Mouse (Mus musculus) liver, embryonic 16.5 days (tissue): ENCODE data around the gene Gm10392. TPM values are rescaled to one million over a fixed set of nuclear protein-coding genes. Genes with fewer than 3 reads are reported as not detected.

Source experiments
- ATAC-seq: fragments of 200-750 bp; cut with Nextera tagmentation; 2 replicates; pipeline ENCODE4 v1.8.0; 2017; ENCODE audit warnings: low read depth, mild to moderate bottlenecking, moderate number of reproducible peaks, moderate library complexity
- H3K27ac ChIP-seq: fragments of 300-500 bp; sonication (generic); 2 replicates; pipeline ENCODE4 v1.5.1; 2014; ENCODE audit warnings: mild to moderate bottlenecking, low read length
- H3K27me3 ChIP-seq: fragments of 300-500 bp; sonication (generic); 2 replicates; pipeline ENCODE4 v1.6.1; 2014; ENCODE audit warnings: low read depth, low read length, mixed read lengths; ENCODE audit not compliant: control insufficient read depth, insufficient read depth
- H3K36me3 ChIP-seq: fragments of 300-500 bp; sonication (generic); 2 replicates; pipeline ENCODE4 v1.6.1; 2014; ENCODE audit warnings: mild to moderate bottlenecking; ENCODE audit not compliant: control insufficient read depth, insufficient read depth
- H3K4me1 ChIP-seq: fragments of 300-500 bp; sonication (generic); 2 replicates; pipeline ENCODE4 v1.6.1; 2014; ENCODE audit warnings: low read depth, low read length, mixed read lengths; ENCODE audit not compliant: control insufficient read depth
- H3K4me2 ChIP-seq: fragments of 300-500 bp; sonication (generic); 2 replicates; pipeline ENCODE4 v1.6.1; 2014; ENCODE audit warnings: low read depth, low read length, mixed read lengths
- H3K4me3 ChIP-seq: fragments of 300-500 bp; sonication (generic); 2 replicates; pipeline ENCODE4 v1.5.1; 2014; ENCODE audit warnings: low read depth, mild to moderate bottlenecking, low read length
- H3K9ac ChIP-seq: fragments of 300-500 bp; sonication (generic); 2 replicates; pipeline ENCODE4 v1.6.1; 2014; ENCODE audit warnings: low read depth, low read length
- H3K9me3 ChIP-seq: fragments of 300-500 bp; sonication (generic); replicated peaks from 2 replicates; pipeline ENCODE4 v1.6.1; 2016; ENCODE audit warnings: low read length; ENCODE audit not compliant: control insufficient read depth
- WGBS: fragments of 180-500 bp; shearing (Covaris S2); extraction: QIAGEN DNeasy Blood & Tissue Kit; methylation state at CpG from one replicate; pipeline ENCODE4 v1.1.7; 2014; ENCODE audit not compliant: insufficient replicate concordance; 5-methylcytosine and 5-hydroxymethylcytosine counted together
- polyA plus RNA-seq: library from polyadenylated mRNA; unstranded; fragments of >200 nt; fragmentation: Nextera tagmentation; extraction: Ambion mirVana; gene quantifications from 2 replicates; pipeline ENCODE4 v1.2.1, GENCODE M21; 2015

Gm10392 gene
- polyA plus RNA-seq, 1 experiment from 2014 or later: 0.17 TPM

GRCm38 (mm10) chr11:77495507-77495906 lies 23.5 kb downstream of the Gm10392 start:
- Histone ChIP-seq H3K36me3 (no peaks in the 10 kb centered on the region), H3K9ac (no peak overlapping the region), H3K27ac (peak overlapping the region; percentile 23; the same call in 1 of the 2 replicates), H3K4me2 (no peak overlapping the region), H3K4me3 (no peak overlapping the region), H3K27me3 (peaks cover 9% of the 10 kb centered on the region), H3K4me1 (peaks cover 58% of the 10 kb centered on the region), H3K9me3 (no peaks in the 10 kb centered on the region)
- ATAC-seq: no peak

- H3K27me3 ChIP-seq: peaks cover 16% of the 10 kb centered on the region
- no peak overlapping the region for H3K4me3 ChIP-seq
- no peaks in the 10 kb centered on the region for H3K36me3 ChIP-seq
- H3K9me3 ChIP-seq: no peaks in the 10 kb centered on the region
- WGBS: 62% methylated on average over 6 of the region's 6 CpGs
- no peak for ATAC-seq
- peaks cover 59% of the 10 kb centered on the region for H3K4me1 ChIP-seq
- 0 out of 2 replicates have a peak overlapping the region, but pooled peaks have one; percentile 93 for H3K4me2 ChIP-seq
- H3K27ac ChIP-seq: no peak overlapping the region; the same call in 1 of the 2 replicates
- H3K9ac ChIP-seq: no peak overlapping the region
Measured at GRCm38 (mm10) chr11:77494782-77495181, 24.2 kb downstream of the Gm10392 start.

- peak overlapping the region; percentile 93 for H3K4me2 ChIP-seq
- H3K36me3 ChIP-seq: no peaks in the 10 kb centered on the region
- no peaks in the 10 kb centered on the region for H3K9me3 ChIP-seq
- 16% methylated on average over 4 of the region's 4 CpGs for WGBS
- H3K9ac ChIP-seq: peak overlapping the region; percentile 87; the same call in 1 of the 2 replicates
- ATAC-seq: no peak
- H3K4me1 ChIP-seq: peaks cover 59% of the 10 kb centered on the region
- peaks cover 21% of the 10 kb centered on the region for H3K27me3 ChIP-seq
- H3K4me3 ChIP-seq: peak overlapping the region; percentile 84
- peak overlapping the region; percentile 73 for H3K27ac ChIP-seq
Measured at GRCm38 (mm10) chr11:77494344-77494676, 24.7 kb downstream of the Gm10392 start.

- H3K36me3 ChIP-seq: no peaks in the 10 kb centered on the region
- under 1% methylated on average over 64 of the region's 74 CpGs for WGBS
- peak within 1 kb of the TSS; percentile 84 for H3K4me3 ChIP-seq
- H3K9ac ChIP-seq: peak within 1 kb of the TSS; percentile 87
- peaks cover 27% of the 10 kb centered on the region for H3K27me3 ChIP-seq
- peaks cover 64% of the 10 kb centered on the region for H3K4me1 ChIP-seq
- ATAC-seq: peak; percentile 30
- no peaks in the 10 kb centered on the region for H3K9me3 ChIP-seq
- peak within 1 kb of the TSS; percentile 97 for H3K4me2 ChIP-seq
- H3K27ac ChIP-seq: peak within 1 kb of the TSS; percentile 73
Measured at GRCm38 (mm10) chr11:77493512-77494343, 25.3 kb downstream of the Gm10392 start, which contains the start of gene Git1. Gene Git1 (plus strand): TSS chr11:77493562.

GRCm38 (mm10) chr11:77492911-77493332 lies 26.1 kb downstream of the Gm10392 start:
- Histone ChIP-seq H3K36me3 (no peaks in the 10 kb centered on the region), H3K4me3 (peak overlapping the region; percentile 84), H3K27ac (peak overlapping the region; percentile 62), H3K9ac (peak overlapping the region; percentile 87), H3K27me3 (peaks cover 33% of the 10 kb centered on the region), H3K9me3 (no peaks in the 10 kb centered on the region), H3K4me1 (peaks cover 62% of the 10 kb centered on the region), H3K4me2 (peak overlapping the region; percentile 97)
- WGBS: under 1% methylated on average over 28 of the region's 32 CpGs
- peak; percentile 89 for ATAC-seq

GRCm38 (mm10) chr11:77492311-77492871 lies 26.6 kb downstream of the Gm10392 start:
- H3K4me3 ChIP-seq: peak overlapping the region; percentile 84
- H3K4me1 ChIP-seq: peaks cover 57% of the 10 kb centered on the region
- no peaks in the 10 kb centered on the region for H3K36me3 ChIP-seq
- H3K27me3 ChIP-seq: peaks cover 33% of the 10 kb centered on the region
- under 1% methylated on average over 18 of the region's 18 CpGs for WGBS
- H3K9me3 ChIP-seq: no peaks in the 10 kb centered on the region
- peak overlapping the region; percentile 70 for H3K9ac ChIP-seq
- H3K4me2 ChIP-seq: peak overlapping the region; percentile 97
- ATAC-seq: no peak
- peak overlapping the region; percentile 62 for H3K27ac ChIP-seq

- Histone ChIP-seq H3K27me3 (peaks cover 33% of the 10 kb centered on the region), H3K4me3 (peak overlapping the region; percentile 84), H3K9ac (peak overlapping the region; percentile 70), H3K4me2 (peak overlapping the region; percentile 97), H3K9me3 (no peaks in the 10 kb centered on the region), H3K36me3 (no peaks in the 10 kb centered on the region), H3K4me1 (peaks cover 50% of the 10 kb centered on the region), H3K27ac (peak overlapping the region; percentile 15; the same call in 1 of the 2 replicates)
- ATAC-seq: no peak
- WGBS: under 1% methylated on average over 23 of the region's 23 CpGs
Measured at GRCm38 (mm10) chr11:77491502-77492291, 27.3 kb downstream of the Gm10392 start.

- WGBS: under 1% methylated on average over 13 of the region's 13 CpGs
- no peak overlapping the region; the same call in 1 of the 2 replicates for H3K9ac ChIP-seq
- no peak overlapping the region for H3K27ac ChIP-seq
- peak overlapping the region; percentile 97 for H3K4me2 ChIP-seq
- peak overlapping the region; percentile 84 for H3K4me3 ChIP-seq
- peak; percentile 30 for ATAC-seq
- peaks cover 33% of the 10 kb centered on the region for H3K27me3 ChIP-seq
- H3K4me1 ChIP-seq: peaks cover 50% of the 10 kb centered on the region
- H3K9me3 ChIP-seq: no peaks in the 10 kb centered on the region
- no peaks in the 10 kb centered on the region for H3K36me3 ChIP-seq
Measured at GRCm38 (mm10) chr11:77491123-77491501, 27.9 kb downstream of the Gm10392 start.
